Mouse (Mus musculus) forebrain, embryonic 11.5 days (tissue): ENCODE results near the gene Trmt61a. TPM values are rescaled to one million over a fixed set of nuclear protein-coding genes. Genes with fewer than 3 reads are reported as not detected.
"Not testable (repeated sequence)": the region's sequence is repeated elsewhere in the genome, so short reads cannot be mapped to it uniquely, and the experiment has no call there.

Experiments used
- ATAC-seq: fragments of 200-750 bp; cut with Nextera tagmentation; replicated peaks from 2 replicates; pipeline ENCODE4 v1.8.0; 2017; ENCODE audit warnings: moderate TSS enrichment; ENCODE audit not compliant: low FRiP score
- DNase-seq: peaks from one replicate; pipeline ENCODE4 v3.0.0-alpha.2; 2017; ENCODE audit warnings: low spot score
- H3K27ac ChIP-seq: fragments of 300-500 bp; sonication (generic); 2 replicates; pipeline ENCODE4 v1.5.1; 2014; ENCODE audit warnings: low read depth, low read length
- H3K27me3 ChIP-seq: fragments of 300-500 bp; sonication (generic); 2 replicates; pipeline ENCODE4 v1.6.1; 2014; ENCODE audit warnings: mild to moderate bottlenecking, low read length, mixed read lengths; ENCODE audit not compliant: control insufficient read depth, insufficient read depth
- H3K36me3 ChIP-seq: fragments of 300-500 bp; sonication (generic); 2 replicates; pipeline ENCODE4 v1.6.1; 2014; ENCODE audit warnings: mild to moderate bottlenecking, low read length, moderate library complexity, mixed read lengths; ENCODE audit not compliant: control insufficient read depth, insufficient read depth
- H3K4me1 ChIP-seq: fragments of 300-500 bp; sonication (generic); replicated peaks from 2 replicates; pipeline ENCODE4 v1.6.1; 2014; ENCODE audit warnings: low read length, mixed read lengths; ENCODE audit not compliant: control insufficient read depth, insufficient read depth
- H3K4me2 ChIP-seq: fragments of 300-500 bp; sonication (generic); 2 replicates; pipeline ENCODE4 v1.6.1; 2014; ENCODE audit warnings: low read depth, mild to moderate bottlenecking, low read length, moderate library complexity, mixed read lengths; ENCODE audit not compliant: severe bottlenecking
- H3K4me3 ChIP-seq: fragments of 300-500 bp; sonication (generic); 2 replicates; pipeline ENCODE4 v1.5.1; 2014; ENCODE audit warnings: low read depth, low read length
- H3K9ac ChIP-seq: fragments of 300-500 bp; sonication (generic); 2 replicates; pipeline ENCODE4 v1.6.1; 2014; ENCODE audit warnings: low read length
- H3K9me3 ChIP-seq: fragments of 300-500 bp; sonication (generic); 2 replicates; pipeline ENCODE4 v1.6.1; 2016; ENCODE audit warnings: low read length, mixed read lengths; ENCODE audit not compliant: control insufficient read depth
- WGBS: fragments of 180-500 bp; shearing (Covaris S2); extraction: QIAGEN DNeasy Blood & Tissue Kit; methylation state at CpG from one replicate; pipeline ENCODE4 v1.1.7; 2014; 5-methylcytosine and 5-hydroxymethylcytosine counted together
- polyA plus RNA-seq: library from polyadenylated mRNA; unstranded; fragments of >200 nt; fragmentation: Nextera tagmentation; extraction: Ambion mirVana; gene quantifications from 2 replicates; pipeline ENCODE4 v1.2.1, GENCODE M21; 2014

Trmt61a gene
- polyA plus RNA-seq = 12.9 and 15.6 TPM in 2 replicates

DNA sequence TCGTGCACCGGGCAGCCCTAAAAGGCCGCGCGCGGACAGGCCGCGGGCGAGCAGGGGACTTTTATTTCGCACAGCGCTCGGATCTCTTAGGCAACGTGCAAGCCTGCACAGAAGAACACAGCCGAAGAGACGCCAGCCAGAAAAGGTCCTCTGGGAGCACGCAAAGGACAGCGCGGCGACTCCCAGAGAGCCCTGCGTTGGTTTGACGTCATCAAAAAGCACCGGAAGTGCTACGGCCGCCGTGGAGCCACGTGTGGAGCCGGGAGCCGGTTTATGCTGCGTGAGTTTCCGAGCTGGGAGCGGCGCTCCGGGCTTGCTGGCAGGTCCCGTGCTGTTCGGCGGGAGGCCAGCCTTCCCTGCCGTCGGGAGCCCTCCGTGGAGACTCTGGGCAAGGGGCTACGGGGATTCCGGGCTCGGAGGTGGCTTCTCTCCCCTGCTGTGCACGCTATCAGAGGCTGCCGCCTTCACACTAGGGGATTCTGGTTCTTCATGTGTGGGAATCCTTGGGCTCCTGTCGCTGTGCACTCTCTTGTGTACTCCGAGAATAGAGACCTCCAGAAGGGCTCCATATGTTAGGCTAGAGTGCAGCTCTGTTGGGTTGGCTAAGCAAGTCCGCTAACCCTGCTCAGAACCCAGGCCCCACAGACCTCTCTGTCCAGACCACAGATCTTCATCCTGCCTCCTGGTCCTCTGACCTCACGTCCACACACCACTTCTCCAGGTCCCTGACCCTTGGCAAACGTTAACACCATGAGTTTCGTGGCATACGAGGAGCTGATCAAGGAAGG lies at the start of gene Trmt61a:
Gene Trmt61a, plus strand, starts transcription at position 224 of the 788 bp plus-strand sequence.
- H3K27ac ChIP-seq = peak within 1 kb of the TSS; percentile 90
- peaks cover 14% of the 10 kb centered on the region; the same call in 1 of the 2 replicates for H3K4me1 ChIP-seq
- WGBS = under 1% methylated on average over 51 of the region's 51 CpGs
- H3K4me3 ChIP-seq = peak within 1 kb of the TSS; percentile 91
- H3K9me3 ChIP-seq = no peaks in the 10 kb centered on the region; the same call in 1 of the 2 replicates
- peak; percentile 95 for DNase-seq
- peak within 1 kb of the TSS; percentile 73 for H3K9ac ChIP-seq
- H3K36me3 ChIP-seq = no peaks in the 10 kb centered on the region; the same call in 1 of the 2 replicates
- peak; percentile 87 for ATAC-seq
- H3K4me2 ChIP-seq = peak within 1 kb of the TSS; percentile 98
- peaks cover 4% of the 10 kb centered on the region for H3K27me3 ChIP-seq

GRCm38 (mm10) chr12:111648061-111648645 lies 29.8 kb upstream of the Trmt61a start:
- ATAC-seq (peak; percentile 53), DNase-seq (peak; percentile 83)
- no peaks in the 10 kb centered on the region for H3K27me3 ChIP-seq
- H3K4me2 ChIP-seq = no peak overlapping the region
- peaks cover 7% of the 10 kb centered on the region; the same call in 1 of the 2 replicates for H3K36me3 ChIP-seq
- no peaks in the 10 kb centered on the region for H3K4me1 ChIP-seq
- 59% methylated on average over 6 of the region's 6 CpGs for WGBS
- no peak overlapping the region for H3K4me3 ChIP-seq
- no peak overlapping the region for H3K9ac ChIP-seq
- no peak overlapping the region for H3K27ac ChIP-seq
- no peaks in the 10 kb centered on the region for H3K9me3 ChIP-seq

GRCm38 (mm10) chr12:111652953-111653352 lies 25.0 kb upstream of the Trmt61a start:
- H3K27me3 ChIP-seq = no peaks in the 10 kb centered on the region
- 83% methylated on average over 3 of the region's 3 CpGs for WGBS
- no peak for DNase-seq
- no peaks in the 10 kb centered on the region for H3K9me3 ChIP-seq
- no peak overlapping the region for H3K4me2 ChIP-seq
- H3K4me3 ChIP-seq = no peak overlapping the region
- no peak overlapping the region for H3K27ac ChIP-seq
- no peaks in the 10 kb centered on the region for H3K4me1 ChIP-seq
- H3K36me3 ChIP-seq = peaks cover 15% of the 10 kb centered on the region
- H3K9ac ChIP-seq = no peak overlapping the region
- ATAC-seq = no peak

- Histone ChIP-seq H3K4me1 (no peaks in the 10 kb centered on the region), H3K4me2 (no peak overlapping the region), H3K9me3 (no peaks in the 10 kb centered on the region), H3K4me3 (no peak overlapping the region), H3K36me3 (peaks cover 15% of the 10 kb centered on the region), H3K27me3 (no peaks in the 10 kb centered on the region), H3K9ac (no peak overlapping the region), H3K27ac (no peak overlapping the region)
- 36% methylated on average over 3 of the region's 3 CpGs for WGBS
- DNase-seq = peak; percentile 81
- ATAC-seq = no peak
Observed at GRCm38 (mm10) chr12:111653434-111653833, 24.5 kb upstream of the Trmt61a start.

- 95% methylated on average over 11 of the region's 11 CpGs for WGBS
- H3K4me2 ChIP-seq = no peak overlapping the region
- H3K27me3 ChIP-seq = no peaks in the 10 kb centered on the region
- H3K27ac ChIP-seq = no peak overlapping the region
- ATAC-seq (no peak), DNase-seq (no peak)
- H3K36me3 ChIP-seq = peaks cover 15% of the 10 kb centered on the region
- H3K4me1 ChIP-seq = no peaks in the 10 kb centered on the region
- no peak overlapping the region for H3K9ac ChIP-seq
- no peaks in the 10 kb centered on the region for H3K9me3 ChIP-seq
- no peak overlapping the region for H3K4me3 ChIP-seq
Observed at GRCm38 (mm10) chr12:111655695-111656094, 22.2 kb upstream of the Trmt61a start.

- Histone ChIP-seq H3K4me1 (peaks cover 4% of the 10 kb centered on the region; the same call in 1 of the 2 replicates), H3K9me3 (no peaks in the 10 kb centered on the region), H3K27me3 (no peaks in the 10 kb centered on the region), H3K36me3 (peaks cover 15% of the 10 kb centered on the region), H3K27ac (no peak overlapping the region), H3K9ac (no peak overlapping the region), H3K4me3 (no peak overlapping the region), H3K4me2 (no peak overlapping the region)
- 97% methylated on average over 4 of the region's 4 CpGs for WGBS
- no peak for DNase-seq
- ATAC-seq = no peak
Observed at GRCm38 (mm10) chr12:111659331-111659730, 18.6 kb upstream of the Trmt61a start.

- WGBS = 89% methylated on average over 1 of the region's 1 CpGs
- H3K27ac ChIP-seq = no peak overlapping the region
- peaks cover 4% of the 10 kb centered on the region; the same call in 1 of the 2 replicates for H3K4me1 ChIP-seq
- H3K36me3 ChIP-seq = peaks cover 8% of the 10 kb centered on the region; the same call in 1 of the 2 replicates
- DNase-seq = no peak
- H3K4me3 ChIP-seq = no peak overlapping the region
- no peaks in the 10 kb centered on the region for H3K27me3 ChIP-seq
- H3K9me3 ChIP-seq = no peaks in the 10 kb centered on the region
- no peak overlapping the region for H3K4me2 ChIP-seq
- ATAC-seq = no peak
- H3K9ac ChIP-seq = no peak overlapping the region
Observed at GRCm38 (mm10) chr12:111660628-111661027, 17.3 kb upstream of the Trmt61a start.

DNA sequence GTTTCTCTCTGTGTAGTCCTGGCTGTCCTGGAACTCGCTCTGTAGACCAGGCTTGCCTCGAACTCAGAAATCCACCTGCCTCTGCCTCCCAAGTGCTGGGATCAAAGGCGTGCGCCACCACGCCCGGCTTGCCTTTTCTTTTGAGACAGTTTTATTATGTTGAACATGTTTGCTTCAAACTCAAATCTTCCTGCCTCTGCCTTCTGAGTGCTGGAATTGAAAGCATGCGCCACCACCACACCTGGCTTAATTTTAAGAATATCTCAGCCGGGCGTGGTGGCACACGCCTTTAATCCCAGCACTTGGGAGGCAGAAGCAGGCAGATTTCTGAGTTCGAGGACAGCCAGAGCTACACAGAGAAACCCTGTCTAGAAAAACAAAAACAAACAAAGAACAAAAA lies 16.4 kb upstream of the Trmt61a start:
- H3K4me1 ChIP-seq, H3K9me3 ChIP-seq, DNase-seq, H3K9ac ChIP-seq, H3K4me2 ChIP-seq, H3K4me3 ChIP-seq, H3K36me3 ChIP-seq, ATAC-seq, H3K27ac ChIP-seq, H3K27me3 ChIP-seq: not testable (repeated sequence)
- WGBS = 98% methylated on average over 11 of the region's 11 CpGs
